Mouse (Mus musculus): ENCODE results near the gene Heatr1. TPM values are rescaled to one million over a fixed set of nuclear protein-coding genes. Genes with fewer than 3 reads are reported as not detected.

Heatr1 gene
- polyA plus RNA-seq, 1 experiment from 2014 or later, result 3.9 TPM

DNA sequence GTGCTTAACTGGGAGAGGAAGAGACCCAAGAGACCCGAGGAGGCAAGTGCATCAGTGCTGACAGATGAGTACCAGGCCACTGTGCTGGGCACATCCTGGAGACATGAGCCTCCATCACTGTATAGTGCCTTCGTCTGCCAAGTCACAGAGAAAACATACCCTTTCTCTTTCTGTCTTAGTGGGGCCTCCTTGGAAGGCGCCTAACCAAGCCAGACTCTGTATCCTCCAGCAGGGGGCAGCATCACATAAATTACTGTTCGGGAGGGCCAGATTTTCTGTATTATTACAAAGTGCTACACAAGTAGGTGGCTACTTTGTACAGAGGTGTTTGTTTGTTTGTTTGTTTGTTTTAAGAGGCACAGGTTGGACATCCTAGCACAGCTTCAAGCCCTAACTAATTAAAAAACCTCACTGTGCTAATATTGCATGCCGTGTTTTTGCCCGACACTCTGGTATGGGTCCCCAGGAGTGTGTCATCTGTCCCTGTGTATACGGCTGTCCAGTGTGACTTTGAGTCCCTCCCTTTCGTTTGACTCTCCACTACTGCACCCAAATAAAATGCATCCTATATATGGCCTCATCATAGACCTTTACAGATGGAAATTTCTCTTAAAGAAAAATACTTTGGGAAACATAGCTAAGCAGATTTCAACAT lies 79.0 kb downstream of the Heatr1 start:
- WGBS, result 34% methylated on average over 8 of the region's 8 CpGs
- no peak overlapping the region for H3K9ac ChIP-seq (ENCODE audit: low read depth, low read length)
- no peaks in the 10 kb centered on the region for H3K27me3 ChIP-seq (replicated peaks; ENCODE audit: control insufficient read depth, insufficient read depth, low read length)
- no peak for ATAC-seq
- no peak overlapping the region for H3K4me3 ChIP-seq (ENCODE audit: low read depth, low read length)
- no peaks in the 10 kb centered on the region for H3K36me3 ChIP-seq (ENCODE audit: control insufficient read depth, insufficient read depth)
- TF ChIP-seq CTCF (IDR thresholded peaks at IDR 0.05; ENCODE audit: low read depth), result peak; percentile 94
- no peak overlapping the region for H3K27ac ChIP-seq (ENCODE audit: low read depth, low read length)
- no peaks in the 10 kb centered on the region for H3K4me1 ChIP-seq (replicated peaks; ENCODE audit: control insufficient read depth, insufficient read depth, low read length)
- H3K4me2 ChIP-seq (replicated peaks; ENCODE audit: low read depth), result no peak overlapping the region
- H3K9me3 ChIP-seq (ENCODE audit: control insufficient read depth), result no peaks in the 10 kb centered on the region

DNA sequence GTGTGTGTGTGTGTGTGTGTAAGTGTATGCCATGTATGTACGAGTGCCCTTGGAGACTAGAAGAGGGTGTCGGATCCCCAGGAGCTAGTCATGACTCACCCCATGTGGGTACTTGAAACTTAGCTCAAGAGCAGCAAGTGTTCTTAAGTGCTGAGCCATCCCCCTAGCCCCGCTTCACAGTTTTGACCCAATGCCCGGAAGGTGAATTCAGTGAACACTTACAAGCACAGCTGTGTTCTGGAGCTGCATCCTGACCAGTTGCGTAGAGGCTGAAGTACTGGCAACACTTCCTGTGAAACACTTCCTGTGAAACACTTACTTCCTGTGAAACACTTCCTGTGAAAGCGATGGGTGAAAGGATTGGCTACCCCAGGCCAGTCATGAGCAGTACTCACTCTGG lies 80.4 kb downstream of the Heatr1 start:
- TF ChIP-seq CTCF (IDR thresholded peaks at IDR 0.05; ENCODE audit: low read depth), result no peak
- no peak overlapping the region for H3K4me2 ChIP-seq (replicated peaks; ENCODE audit: low read depth)

DNA sequence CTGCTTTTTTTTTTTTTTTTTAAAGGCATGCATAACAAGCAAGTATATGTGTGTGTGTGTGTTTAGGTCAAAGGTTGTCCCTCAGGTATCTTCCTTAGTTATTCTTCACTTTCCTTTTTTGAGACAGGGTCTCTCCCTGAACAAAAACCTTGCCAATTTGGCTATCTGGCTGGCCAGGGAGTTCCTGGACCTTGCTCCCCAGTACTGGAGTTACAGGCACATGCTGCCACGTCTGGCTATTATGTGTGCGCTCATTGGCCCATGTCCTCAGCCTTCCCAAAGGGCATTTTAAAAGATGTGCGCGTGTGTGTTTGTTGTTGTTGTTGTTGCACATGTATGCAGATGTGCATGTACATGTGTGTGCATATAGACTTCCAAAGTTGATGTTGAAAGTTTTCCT lies 82.1 kb downstream of the Heatr1 start:
- 89% methylated on average over 4 of the region's 4 CpGs for WGBS
- Histone ChIP-seq H3K4me2 (replicated peaks; ENCODE audit: low read depth) (no peak overlapping the region), H3K4me1 (replicated peaks; ENCODE audit: control insufficient read depth, insufficient read depth, low read length) (no peaks in the 10 kb centered on the region), H3K27me3 (replicated peaks; ENCODE audit: control insufficient read depth, insufficient read depth, low read length) (no peaks in the 10 kb centered on the region), H3K4me3 (ENCODE audit: low read depth, low read length) (no peak overlapping the region), H3K27ac (ENCODE audit: low read depth, low read length) (no peak overlapping the region), H3K9me3 (ENCODE audit: control insufficient read depth) (no peaks in the 10 kb centered on the region), H3K36me3 (ENCODE audit: control insufficient read depth, insufficient read depth) (no peaks in the 10 kb centered on the region), H3K9ac (ENCODE audit: low read depth, low read length) (no peak overlapping the region)
- ATAC-seq, result no peak
- TF ChIP-seq CTCF (IDR thresholded peaks at IDR 0.05; ENCODE audit: low read depth), result no peak

More for the DNA sequence above, 80.4 kb downstream of the Heatr1 start:
- no peak overlapping the region for H3K4me3 ChIP-seq (ENCODE audit: low read depth, low read length)
- H3K9me3 ChIP-seq (ENCODE audit: control insufficient read depth), result no peaks in the 10 kb centered on the region
- H3K4me1 ChIP-seq (replicated peaks; ENCODE audit: control insufficient read depth, insufficient read depth, low read length), result no peaks in the 10 kb centered on the region
- H3K9ac ChIP-seq (ENCODE audit: low read depth, low read length), result no peak overlapping the region
- no peak for ATAC-seq
- H3K27ac ChIP-seq (ENCODE audit: low read depth, low read length), result no peak overlapping the region
- no peaks in the 10 kb centered on the region for H3K36me3 ChIP-seq (ENCODE audit: control insufficient read depth, insufficient read depth)
- WGBS, result 85% methylated on average over 6 of the region's 6 CpGs
- no peaks in the 10 kb centered on the region for H3K27me3 ChIP-seq (replicated peaks; ENCODE audit: control insufficient read depth, insufficient read depth, low read length)

DNA sequence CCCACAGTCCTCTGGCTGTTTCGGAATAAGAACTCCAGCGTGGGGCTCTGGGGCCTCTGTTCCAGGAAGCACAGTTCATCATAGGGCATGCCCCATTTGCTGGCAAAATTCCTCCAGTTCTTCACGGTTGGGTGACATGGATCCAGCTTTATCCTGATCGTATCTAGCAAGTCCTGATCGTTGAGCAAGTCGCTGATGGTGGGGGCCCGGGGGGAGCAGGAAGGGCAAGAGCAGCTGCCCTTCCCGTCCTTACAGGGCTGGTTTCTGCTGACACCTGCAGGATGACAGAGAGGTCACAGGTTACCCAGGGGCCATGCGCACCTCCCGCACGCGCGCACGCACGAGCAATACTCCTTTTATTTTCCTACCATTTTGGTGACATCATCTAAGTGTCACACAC lies 83.5 kb downstream of the Heatr1 start:
- H3K4me3 ChIP-seq (ENCODE audit: low read depth, low read length), result no peak overlapping the region
- no peak overlapping the region for H3K27ac ChIP-seq (ENCODE audit: low read depth, low read length)
- TF ChIP-seq CTCF (IDR thresholded peaks at IDR 0.05; ENCODE audit: low read depth), result no peak
- no peaks in the 10 kb centered on the region for H3K36me3 ChIP-seq (ENCODE audit: control insufficient read depth, insufficient read depth)
- 82% methylated on average over 15 of the region's 15 CpGs for WGBS
- no peak overlapping the region for H3K9ac ChIP-seq (ENCODE audit: low read depth, low read length)
- no peaks in the 10 kb centered on the region for H3K4me1 ChIP-seq (replicated peaks; ENCODE audit: control insufficient read depth, insufficient read depth, low read length)
- no peaks in the 10 kb centered on the region for H3K27me3 ChIP-seq (replicated peaks; ENCODE audit: control insufficient read depth, insufficient read depth, low read length)
- no peak overlapping the region for H3K4me2 ChIP-seq (replicated peaks; ENCODE audit: low read depth)
- no peaks in the 10 kb centered on the region for H3K9me3 ChIP-seq (ENCODE audit: control insufficient read depth)
- ATAC-seq, result no peak

DNA sequence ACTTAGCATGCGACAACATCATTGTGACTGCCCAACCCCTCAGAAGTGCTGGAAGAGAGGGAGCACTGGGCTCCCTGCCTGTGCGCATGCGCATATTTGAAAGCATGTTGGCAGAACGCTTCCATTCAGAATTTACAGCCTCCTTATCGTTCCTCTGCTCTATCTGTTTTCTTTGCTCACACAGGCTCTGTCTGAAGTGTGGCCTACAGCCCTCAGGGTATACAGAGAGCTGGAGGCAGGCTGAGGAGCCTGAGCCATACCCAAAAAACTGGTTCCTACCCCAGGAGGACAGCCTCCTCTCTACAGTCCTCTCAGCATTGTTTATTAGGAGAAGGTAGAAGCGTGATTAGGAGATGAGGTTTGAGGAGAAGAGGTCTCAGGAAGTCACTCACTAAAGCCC lies 85.0 kb downstream of the Heatr1 start:
- Histone ChIP-seq H3K9me3 (ENCODE audit: control insufficient read depth) (no peaks in the 10 kb centered on the region), H3K27ac (ENCODE audit: low read depth, low read length) (no peak overlapping the region), H3K4me2 (replicated peaks; ENCODE audit: low read depth) (no peak overlapping the region), H3K4me3 (ENCODE audit: low read depth, low read length) (no peak overlapping the region), H3K4me1 (replicated peaks; ENCODE audit: control insufficient read depth, insufficient read depth, low read length) (no peaks in the 10 kb centered on the region), H3K9ac (ENCODE audit: low read depth, low read length) (no peak overlapping the region), H3K36me3 (ENCODE audit: control insufficient read depth, insufficient read depth) (no peaks in the 10 kb centered on the region), H3K27me3 (replicated peaks; ENCODE audit: control insufficient read depth, insufficient read depth, low read length) (no peaks in the 10 kb centered on the region)
- ATAC-seq, result no peak
- WGBS, result 50% methylated on average over 6 of the region's 6 CpGs
- no peak for TF ChIP-seq CTCF (IDR thresholded peaks at IDR 0.05; ENCODE audit: low read depth)

DNA sequence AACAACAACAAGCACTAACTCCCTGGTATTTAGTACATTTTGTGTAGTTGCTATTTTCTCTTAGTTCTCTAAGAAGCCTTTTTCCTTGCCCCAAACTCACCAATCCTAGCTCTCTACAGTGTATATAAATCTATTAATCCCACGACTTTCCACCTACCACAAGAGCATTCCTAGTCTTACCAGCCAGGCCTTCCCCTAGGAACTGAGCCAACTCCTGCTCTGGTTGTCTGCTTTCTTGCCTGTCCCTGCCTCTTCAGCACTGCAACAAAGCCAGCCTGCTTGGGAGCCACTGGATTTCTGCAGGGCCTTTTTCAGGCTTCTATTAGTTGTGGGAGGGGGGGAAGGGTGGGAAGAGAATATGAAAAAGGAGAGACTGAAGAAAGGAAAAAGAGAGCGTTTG lies 90.4 kb downstream of the Heatr1 start:
- H3K4me2 ChIP-seq (replicated peaks; ENCODE audit: low read depth), result no peak overlapping the region
- ATAC-seq, result no peak
- no peaks in the 10 kb centered on the region for H3K36me3 ChIP-seq (ENCODE audit: control insufficient read depth, insufficient read depth)
- no peaks in the 10 kb centered on the region for H3K9me3 ChIP-seq (ENCODE audit: control insufficient read depth)
- no peak overlapping the region for H3K27ac ChIP-seq (ENCODE audit: low read depth, low read length)
- no peaks in the 10 kb centered on the region for H3K27me3 ChIP-seq (replicated peaks; ENCODE audit: control insufficient read depth, insufficient read depth, low read length)
- WGBS, result 65% methylated on average over 2 of the region's 2 CpGs
- H3K4me3 ChIP-seq (ENCODE audit: low read depth, low read length), result no peak overlapping the region
- H3K9ac ChIP-seq (ENCODE audit: low read depth, low read length), result no peak overlapping the region
- TF ChIP-seq CTCF (IDR thresholded peaks at IDR 0.05; ENCODE audit: low read depth), result no peak
- no peaks in the 10 kb centered on the region for H3K4me1 ChIP-seq (replicated peaks; ENCODE audit: control insufficient read depth, insufficient read depth, low read length)

DNA sequence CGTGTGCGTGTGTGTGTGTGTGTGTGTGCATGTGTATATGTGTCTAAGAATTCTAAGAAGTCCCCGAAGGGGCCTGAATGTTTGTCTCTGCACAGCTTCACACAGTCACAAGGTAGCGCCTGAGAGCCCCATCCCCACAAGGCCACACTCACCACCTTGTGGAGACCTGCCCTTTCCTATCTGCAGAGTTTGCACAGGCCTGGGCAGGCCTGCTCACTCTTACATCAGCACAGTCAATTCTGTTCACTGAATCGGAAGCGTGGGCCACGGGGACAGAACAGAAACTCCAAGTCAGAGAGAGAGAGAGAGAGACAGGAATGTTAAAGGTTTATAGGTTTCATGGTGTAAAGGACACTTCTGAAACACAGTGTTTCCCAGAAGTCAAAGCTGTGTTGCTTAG lies 90.8 kb downstream of the Heatr1 start:
- no peak overlapping the region for H3K27ac ChIP-seq (ENCODE audit: low read depth, low read length)
- no peaks in the 10 kb centered on the region for H3K27me3 ChIP-seq (replicated peaks; ENCODE audit: control insufficient read depth, insufficient read depth, low read length)
- H3K9ac ChIP-seq (ENCODE audit: low read depth, low read length), result no peak overlapping the region
- WGBS, result 73% methylated on average over 7 of the region's 7 CpGs
- no peak for ATAC-seq
- no peak overlapping the region for H3K4me3 ChIP-seq (ENCODE audit: low read depth, low read length)
- no peak for TF ChIP-seq CTCF (IDR thresholded peaks at IDR 0.05; ENCODE audit: low read depth)
- H3K36me3 ChIP-seq (ENCODE audit: control insufficient read depth, insufficient read depth), result no peaks in the 10 kb centered on the region
- no peak overlapping the region for H3K4me2 ChIP-seq (replicated peaks; ENCODE audit: low read depth)
- H3K4me1 ChIP-seq (replicated peaks; ENCODE audit: control insufficient read depth, insufficient read depth, low read length), result no peaks in the 10 kb centered on the region
- no peaks in the 10 kb centered on the region for H3K9me3 ChIP-seq (ENCODE audit: control insufficient read depth)

Other genes with a start within 250 kb of the Heatr1 start
- 2.3 and 2.8 TPM in 2 replicates for gene Mtr, start 136.9 kb upstream of the Heatr1 start, polyA plus RNA-seq (2015; fragmentation: Nextera tagmentation; extraction: Ambion mirVana)
- gene Actn2, start 54.3 kb upstream of the Heatr1 start, polyA plus RNA-seq (2015; fragmentation: Nextera tagmentation; extraction: Ambion mirVana), result 1.2 and 1.5 TPM in 2 replicates
- gene Lgals8, start 69.9 kb downstream of the Heatr1 start, polyA plus RNA-seq (2015; fragmentation: Nextera tagmentation; extraction: Ambion mirVana), result 53.2 and 55.6 TPM in 2 replicates
- 0.14 and 0.17 TPM in 2 replicates for gene Edaradd, start 125.4 kb downstream of the Heatr1 start, polyA plus RNA-seq (2015; fragmentation: Nextera tagmentation; extraction: Ambion mirVana)
- gene Ero1lb, start 170.8 kb downstream of the Heatr1 start, polyA plus RNA-seq (2015; fragmentation: Nextera tagmentation; extraction: Ambion mirVana), result 6.1 and 6.5 TPM in 2 replicates

All from intestine, postnatal 0 days (tissue).